Mouse (Mus musculus): Measurements from ENCODE around the gene Ccnj.

GRCm38 (mm10) chr19:40788004-40788714 lies 42.9 kb upstream of the Ccnj start:
- no peak for TF ChIP-seq POLR2A (IDR thresholded peaks at IDR 0.05; ENCODE audit: insufficient read length, low read depth)
- TF ChIP-seq MYOD1 (IDR thresholded peaks at IDR 0.05; ENCODE audit: control insufficient read depth in 1 of 3, insufficient read length in 2 of 3, low read depth in 2 of 3), result no peak
- no peak for TF ChIP-seq SRF (IDR thresholded peaks at IDR 0.05; ENCODE audit: control insufficient read depth, insufficient read length, low read depth)

Data from myocyte (in vitro differentiated cells).